Mouse (Mus musculus): ENCODE results near the gene Tnni3. TPM values are rescaled to one million over a fixed set of nuclear protein-coding genes. Genes with fewer than 3 reads are reported as not detected.
A peak's percentile ranks its signal among the peaks of the same experiment; 100 is the strongest.

Gene Tnni3
- polyA plus RNA-seq, 1 experiment from 2014 or later = 0.46 TPM

- DNase-seq (no peak), ATAC-seq (no peak)
- H3K4me3 ChIP-seq (ENCODE audit: low read depth, low read length) = no peak overlapping the region
- TF ChIP-seq EP300 (IDR thresholded peaks at IDR 0.05; ENCODE audit: low read depth) (no peak), CTCF (IDR thresholded peaks at IDR 0.05; ENCODE audit: low read depth) (no peak)
- H3K27ac ChIP-seq (ENCODE audit: low read depth) = no peak overlapping the region
- no peaks in the 10 kb centered on the region for H3K27me3 ChIP-seq (ENCODE audit: insufficient read depth, low read length)
- 84% methylated on average over 9 of the region's 9 CpGs for WGBS (ENCODE audit: insufficient replicate concordance)
- H3K36me3 ChIP-seq (replicated peaks; ENCODE audit: insufficient read depth, low read length) = peaks cover 36% of the 10 kb centered on the region
- H3K9ac ChIP-seq (replicated peaks) = no peak overlapping the region
- no peaks in the 10 kb centered on the region for H3K9me3 ChIP-seq (ENCODE audit: low read length)
- H3K4me1 ChIP-seq (ENCODE audit: insufficient read depth) = peaks cover 18% of the 10 kb centered on the region
- no peak overlapping the region for H3K4me2 ChIP-seq (ENCODE audit: low read depth, low read length)
Measured at GRCm38 (mm10) chr7:4497271-4497903, 26.6 kb downstream of the Tnni3 start.

GRCm38 (mm10) chr7:4496468-4496867 is 27.6 kb downstream of the Tnni3 start:
- Histone ChIP-seq H3K9ac (replicated peaks) (no peak overlapping the region), H3K9me3 (ENCODE audit: low read length) (no peaks in the 10 kb centered on the region), H3K27ac (ENCODE audit: low read depth) (no peak overlapping the region), H3K4me3 (ENCODE audit: low read depth, low read length) (no peak overlapping the region), H3K4me1 (ENCODE audit: insufficient read depth) (peaks cover 20% of the 10 kb centered on the region), H3K27me3 (ENCODE audit: insufficient read depth, low read length) (no peaks in the 10 kb centered on the region), H3K4me2 (ENCODE audit: low read depth, low read length) (no peak overlapping the region), H3K36me3 (replicated peaks; ENCODE audit: insufficient read depth, low read length) (peaks cover 36% of the 10 kb centered on the region)
- 85% methylated on average over 3 of the region's 3 CpGs for WGBS (ENCODE audit: insufficient replicate concordance)
- TF ChIP-seq CTCF (IDR thresholded peaks at IDR 0.05; ENCODE audit: low read depth) (no peak), EP300 (IDR thresholded peaks at IDR 0.05; ENCODE audit: low read depth) (no peak)
- DNase-seq = no peak
- ATAC-seq = no peak

DNA sequence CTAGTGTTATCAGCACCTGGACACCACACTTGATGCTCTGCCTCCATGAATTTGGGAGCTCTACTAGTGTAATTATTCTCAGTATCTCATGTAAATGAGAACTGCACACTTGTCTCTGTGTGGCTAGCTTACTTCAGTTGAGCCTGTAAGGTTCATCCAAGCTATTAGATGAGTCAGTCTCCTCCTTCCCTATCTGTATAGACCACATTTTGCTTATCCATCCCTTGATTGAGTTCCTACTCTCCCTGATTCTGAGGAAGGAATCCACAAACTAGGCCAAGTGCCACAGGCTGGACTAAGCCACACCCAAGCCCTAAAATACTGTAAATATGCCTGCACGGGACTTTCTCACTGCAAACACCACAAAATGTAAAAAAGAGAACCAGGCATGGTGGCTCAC is 30.0 kb downstream of the Tnni3 start:
- Histone ChIP-seq H3K4me2 (ENCODE audit: low read depth, low read length) (no peak overlapping the region), H3K27me3 (ENCODE audit: insufficient read depth, low read length) (no peaks in the 10 kb centered on the region), H3K36me3 (replicated peaks; ENCODE audit: insufficient read depth, low read length) (peaks cover 47% of the 10 kb centered on the region), H3K9me3 (ENCODE audit: low read length) (no peaks in the 10 kb centered on the region), H3K27ac (ENCODE audit: low read depth) (no peak overlapping the region), H3K9ac (replicated peaks) (no peak overlapping the region), H3K4me1 (ENCODE audit: insufficient read depth) (peaks cover 16% of the 10 kb centered on the region), H3K4me3 (ENCODE audit: low read depth, low read length) (no peak overlapping the region)
- ATAC-seq (peak; percentile 48), DNase-seq (no peak)
- TF ChIP-seq CTCF (IDR thresholded peaks at IDR 0.05; ENCODE audit: low read depth) (no peak), EP300 (IDR thresholded peaks at IDR 0.05; ENCODE audit: low read depth) (no peak)
- WGBS (ENCODE audit: insufficient replicate concordance) = 26% methylated on average over 1 of the region's 1 CpGs

DNA sequence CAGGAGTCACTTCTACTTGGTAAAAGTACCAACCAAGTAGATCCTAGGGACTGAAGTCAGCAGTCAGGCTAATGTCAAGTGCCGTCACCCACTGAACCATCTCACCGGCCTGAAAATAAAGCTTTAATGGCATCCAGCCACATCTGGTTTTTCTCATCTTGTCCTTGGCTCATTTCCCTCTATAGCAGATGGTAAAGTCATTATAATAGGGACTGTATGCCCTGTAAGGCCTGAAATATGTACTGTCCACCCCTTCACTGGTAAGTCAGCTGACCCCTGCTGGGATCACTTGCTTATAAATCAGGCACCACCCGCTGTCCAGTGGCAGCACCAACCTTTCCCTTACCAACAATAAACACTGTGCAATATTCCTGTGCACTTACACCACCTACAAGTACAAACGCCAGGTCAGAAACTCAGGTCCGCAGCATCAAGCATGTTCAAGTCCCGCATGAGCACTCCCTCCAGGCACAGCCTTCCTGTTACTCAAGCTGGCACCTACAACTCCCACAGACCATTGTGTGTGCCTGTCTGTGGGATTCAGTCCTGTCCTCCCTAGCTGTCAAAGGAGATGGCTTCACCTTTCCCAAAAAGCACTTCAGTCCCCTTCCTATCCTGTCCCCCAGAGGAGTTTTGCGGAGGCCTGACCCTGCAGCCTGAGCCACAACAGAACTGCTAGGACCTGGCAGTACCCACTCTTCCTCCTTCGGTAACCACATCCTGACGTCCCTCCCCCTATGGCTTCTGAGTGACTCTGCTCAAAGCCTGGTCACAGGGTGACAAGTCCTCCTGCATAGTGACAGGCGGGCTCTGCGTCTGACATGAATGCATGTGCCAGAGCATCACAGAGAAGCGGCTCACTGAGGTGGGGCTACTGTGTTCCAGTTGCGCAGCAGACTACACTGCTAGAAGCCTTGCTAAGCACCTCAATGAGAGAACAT is 31.5 kb downstream of the Tnni3 start:
- Histone ChIP-seq H3K9ac (replicated peaks) (no peak overlapping the region), H3K9me3 (ENCODE audit: low read length) (no peaks in the 10 kb centered on the region), H3K4me3 (ENCODE audit: low read depth, low read length) (no peak overlapping the region), H3K27ac (ENCODE audit: low read depth) (peak overlapping the region; percentile 49; the same call in 1 of the 2 replicates), H3K36me3 (replicated peaks; ENCODE audit: insufficient read depth, low read length) (peaks cover 52% of the 10 kb centered on the region), H3K27me3 (ENCODE audit: insufficient read depth, low read length) (no peaks in the 10 kb centered on the region), H3K4me2 (ENCODE audit: low read depth, low read length) (no peak overlapping the region), H3K4me1 (ENCODE audit: insufficient read depth) (peaks cover 15% of the 10 kb centered on the region; the same call in 1 of the 2 replicates)
- TF ChIP-seq CTCF (IDR thresholded peaks at IDR 0.05; ENCODE audit: low read depth) (no peak), EP300 (IDR thresholded peaks at IDR 0.05; ENCODE audit: low read depth) (no peak)
- ATAC-seq (peak; percentile 55; the same call in 1 of the 2 replicates), DNase-seq (peak; percentile 43)
- WGBS (ENCODE audit: insufficient replicate concordance) = 58% methylated on average over 13 of the region's 13 CpGs

GRCm38 (mm10) chr7:4491308-4491707 is 32.7 kb downstream of the Tnni3 start:
- Histone ChIP-seq H3K27ac (ENCODE audit: low read depth) (peak overlapping the region; percentile 12; the same call in 1 of the 2 replicates), H3K36me3 (replicated peaks; ENCODE audit: insufficient read depth, low read length) (peaks cover 44% of the 10 kb centered on the region)
- ATAC-seq = no peak

GRCm38 (mm10) chr7:4482281-4482680 is 41.7 kb downstream of the Tnni3 start:
- H3K27me3 ChIP-seq (ENCODE audit: insufficient read depth, low read length) = peaks cover 19% of the 10 kb centered on the region
- H3K36me3 ChIP-seq (replicated peaks; ENCODE audit: insufficient read depth, low read length) = peaks cover 44% of the 10 kb centered on the region
- no peaks in the 10 kb centered on the region for H3K9me3 ChIP-seq (ENCODE audit: low read length)
- H3K4me2 ChIP-seq (ENCODE audit: low read depth, low read length) = no peak overlapping the region
- no peak overlapping the region for H3K27ac ChIP-seq (ENCODE audit: low read depth)
- 83% methylated on average over 12 of the region's 12 CpGs for WGBS (ENCODE audit: insufficient replicate concordance)
- no peak for TF ChIP-seq EP300 (IDR thresholded peaks at IDR 0.05; ENCODE audit: low read depth)
- no peak for TF ChIP-seq CTCF (IDR thresholded peaks at IDR 0.05; ENCODE audit: low read depth)
- no peak overlapping the region for H3K4me3 ChIP-seq (ENCODE audit: low read depth, low read length)
- H3K4me1 ChIP-seq (ENCODE audit: insufficient read depth) = peaks cover 6% of the 10 kb centered on the region; the same call in 1 of the 2 replicates
- ATAC-seq (no peak), DNase-seq (no peak)
- H3K9ac ChIP-seq (replicated peaks) = no peak overlapping the region

More at GRCm38 (mm10) chr7:4491308-4491707, 32.7 kb downstream of the Tnni3 start:
- Histone ChIP-seq H3K4me1 (ENCODE audit: insufficient read depth) (peaks cover 15% of the 10 kb centered on the region; the same call in 1 of the 2 replicates), H3K4me3 (ENCODE audit: low read depth, low read length) (no peak overlapping the region), H3K4me2 (ENCODE audit: low read depth, low read length) (no peak overlapping the region), H3K9ac (replicated peaks) (no peak overlapping the region), H3K9me3 (ENCODE audit: low read length) (no peaks in the 10 kb centered on the region), H3K27me3 (ENCODE audit: insufficient read depth, low read length) (no peaks in the 10 kb centered on the region)
- TF ChIP-seq CTCF (IDR thresholded peaks at IDR 0.05; ENCODE audit: low read depth) (no peak), EP300 (IDR thresholded peaks at IDR 0.05; ENCODE audit: low read depth) (no peak)
- no peak for DNase-seq
- WGBS (ENCODE audit: insufficient replicate concordance) = 55% methylated on average over 6 of the region's 6 CpGs
